Mouse (Mus musculus) heart, postnatal 0 days (tissue): Measurements from ENCODE around the gene 1600014C10Rik.

Experiments used
- CTCF ChIP-seq: IDR thresholded peaks from 2 replicates; pipeline ENCODE4 v1.5.1; 2016; ENCODE audit warnings: antibody characterized with exemption, control low read depth, low read depth
- EP300 ChIP-seq: IDR thresholded peaks from 2 replicates; pipeline ENCODE4 v1.6.1; 2016; ENCODE audit warnings: antibody characterized with exemption, low read depth

DNA sequence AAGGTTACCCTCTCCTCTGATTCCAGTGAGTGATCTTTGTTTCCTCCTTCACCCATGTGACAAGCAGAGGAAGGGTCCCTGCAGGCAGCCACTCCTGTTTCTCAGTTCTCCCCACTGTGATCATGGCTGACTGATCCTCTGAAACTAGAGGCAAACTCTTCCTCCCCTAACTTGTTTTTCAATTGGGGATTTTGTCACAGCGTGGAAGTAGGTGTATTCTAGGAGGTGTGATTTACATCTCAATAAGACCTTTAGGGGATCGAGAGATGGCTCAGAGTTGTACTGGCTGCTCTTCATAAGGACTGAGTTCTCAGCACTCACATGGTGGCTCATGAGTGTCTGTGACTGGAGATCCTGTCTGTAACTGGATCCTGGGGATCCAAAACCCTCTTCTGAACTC, 22.8 kb downstream of the 1600014C10Rik start:
- TF ChIP-seq CTCF, result no peak
- TF ChIP-seq EP300, result no peak
